Mouse (Mus musculus): ENCODE data around the gene Vps52. TPM values are rescaled to one million over a fixed set of nuclear protein-coding genes. Genes with fewer than 3 reads are reported as not detected.
"Not testable (repeated sequence)": the region's sequence is repeated elsewhere in the genome, so short reads cannot be mapped to it uniquely, and the experiment has no call there.

Vps52 gene
- polyA plus RNA-seq, 1 experiment, result 35.7 TPM

DNA sequence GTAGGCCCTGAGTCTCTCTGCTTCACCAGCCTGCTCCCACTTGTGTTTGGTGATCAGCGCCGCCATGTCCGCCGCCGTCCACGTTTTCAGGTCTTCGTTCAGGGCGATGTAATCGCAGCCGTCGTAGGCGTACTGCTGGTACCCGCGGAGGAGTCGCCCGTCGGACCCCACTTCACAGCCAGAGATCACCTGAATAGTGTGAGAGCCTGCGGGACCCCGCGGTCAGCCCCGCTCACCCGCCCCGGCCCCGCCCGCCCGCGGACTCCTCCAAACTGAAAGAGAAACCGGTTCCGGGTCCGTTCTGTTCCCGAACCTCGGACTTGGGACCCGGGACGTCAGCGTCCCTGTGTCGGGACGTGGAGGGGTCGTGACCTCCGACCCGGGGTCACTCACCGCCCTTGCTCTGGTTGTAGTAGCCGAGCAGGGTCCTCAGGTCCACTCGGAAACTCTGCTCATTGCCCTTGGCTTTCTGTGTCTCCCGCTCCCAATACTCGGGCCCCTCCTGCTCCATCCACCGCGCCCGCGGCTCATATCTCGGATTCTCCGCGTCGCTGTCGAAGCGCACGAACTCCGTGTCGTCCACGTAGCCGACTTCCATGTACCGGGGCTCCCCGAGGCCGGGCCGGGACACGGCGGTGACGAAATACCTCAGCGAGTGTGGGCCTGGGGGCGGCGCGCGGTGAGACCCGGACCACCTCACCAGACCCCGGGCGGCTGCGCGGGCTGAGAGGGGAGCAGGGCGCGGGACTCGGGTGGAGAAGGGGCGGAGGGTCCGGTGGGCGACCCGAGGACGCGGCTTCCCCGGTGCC is 43.9 kb downstream of the Vps52 start:
- TF ChIP-seq POLR2A (IDR thresholded peaks at IDR 0.05; ENCODE audit: low read depth, low read length) (no peak), CTCF (IDR thresholded peaks at IDR 0.05; ENCODE audit: borderline replicate concordance, insufficient read depth, low read length) (no peak)
- no peaks in the 10 kb centered on the region for H3K4me1 ChIP-seq (ENCODE audit: control insufficient read depth, insufficient read depth, low read length)
- no peak overlapping the region for H3K27ac ChIP-seq (ENCODE audit: insufficient read depth, low read length)
- peak overlapping the region; percentile 57 for H3K4me3 ChIP-seq (ENCODE audit: insufficient read depth, low read length)

DNA sequence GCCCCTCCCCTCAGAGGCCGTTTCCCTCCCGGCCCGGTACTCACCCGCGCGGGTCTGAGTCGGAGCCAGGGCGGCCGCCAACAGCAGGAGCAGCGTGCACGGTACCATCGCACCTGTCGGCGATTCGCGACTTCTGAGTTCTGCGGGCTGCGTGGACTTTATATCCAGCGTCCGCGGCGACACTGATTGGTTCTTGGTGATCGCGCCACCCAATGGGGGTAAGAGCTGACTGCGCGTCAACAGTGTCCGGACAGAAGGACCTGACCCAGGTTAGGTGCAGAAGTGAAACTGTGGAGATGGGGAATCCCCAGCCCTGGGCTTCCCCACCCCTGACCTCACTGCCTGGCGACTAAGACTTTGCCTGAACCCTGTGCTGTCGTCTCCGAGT is 44.5 kb downstream of the Vps52 start, which contains the start of gene H2-K1:
Gene H2-K1, minus strand, starts transcription at position 198 of the 388 bp plus-strand sequence.
- peak; percentile 96 for TF ChIP-seq POLR2A (IDR thresholded peaks at IDR 0.05; ENCODE audit: low read depth, low read length)
- no peak for TF ChIP-seq CTCF (IDR thresholded peaks at IDR 0.05; ENCODE audit: borderline replicate concordance, insufficient read depth, low read length)
- H3K27ac ChIP-seq (ENCODE audit: insufficient read depth, low read length), result no peak within 1 kb of the TSS
- H3K4me1 ChIP-seq (ENCODE audit: control insufficient read depth, insufficient read depth, low read length), result no peaks in the 10 kb centered on the region
- H3K4me3 ChIP-seq (ENCODE audit: insufficient read depth, low read length), result peak within 1 kb of the TSS; percentile 57

DNA sequence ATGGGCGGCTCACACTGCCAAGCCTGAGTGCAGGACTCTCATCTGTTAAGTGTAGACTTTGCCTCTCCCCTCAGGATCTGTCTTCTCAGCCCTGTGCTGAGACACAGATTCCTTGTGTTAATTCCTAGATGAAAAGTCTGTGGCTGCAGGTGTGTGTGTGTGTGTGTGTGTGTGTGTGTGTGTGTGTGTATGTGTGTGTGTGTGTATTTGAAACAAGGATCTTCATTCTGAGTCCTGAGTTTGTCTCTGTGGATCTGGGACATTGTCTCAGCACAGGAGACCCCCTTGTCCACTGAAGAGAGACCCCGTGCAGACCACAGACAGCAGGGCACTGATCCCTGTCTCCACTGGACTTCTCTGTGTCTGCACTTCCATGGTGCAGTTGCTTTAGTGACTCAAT is 45.2 kb downstream of the Vps52 start:
- H3K4me3 ChIP-seq (ENCODE audit: insufficient read depth, low read length); H3K4me1 ChIP-seq (ENCODE audit: control insufficient read depth, insufficient read depth, low read length); H3K27ac ChIP-seq (ENCODE audit: insufficient read depth, low read length): not testable (repeated sequence)

DNA sequence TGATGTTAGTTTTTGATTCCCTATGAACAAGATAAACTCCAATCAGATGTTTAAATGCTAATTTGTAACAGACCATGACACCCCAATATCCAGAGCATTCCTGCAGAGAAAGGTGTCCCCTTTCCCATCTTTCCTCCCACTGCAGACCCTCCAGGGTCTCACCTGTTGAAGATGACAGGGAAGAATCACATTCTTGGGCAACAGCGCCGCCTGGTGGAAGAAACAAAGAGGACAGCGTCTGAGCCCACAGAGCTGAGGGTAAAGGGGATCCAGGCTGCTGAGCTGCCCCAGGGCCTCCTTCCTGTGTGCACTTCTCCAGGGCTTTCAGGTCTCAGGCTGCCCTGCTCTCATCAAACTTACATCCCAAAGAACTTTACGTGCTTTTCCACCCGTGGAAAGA is 47.8 kb downstream of the Vps52 start:
- H3K4me3 ChIP-seq (ENCODE audit: insufficient read depth, low read length), result no peak overlapping the region
- TF ChIP-seq POLR2A (IDR thresholded peaks at IDR 0.05; ENCODE audit: low read depth, low read length) (no peak), CTCF (IDR thresholded peaks at IDR 0.05; ENCODE audit: borderline replicate concordance, insufficient read depth, low read length) (no peak)
- H3K4me1 ChIP-seq (ENCODE audit: control insufficient read depth, insufficient read depth, low read length), result no peaks in the 10 kb centered on the region
- no peak overlapping the region for H3K27ac ChIP-seq (ENCODE audit: insufficient read depth, low read length)

DNA sequence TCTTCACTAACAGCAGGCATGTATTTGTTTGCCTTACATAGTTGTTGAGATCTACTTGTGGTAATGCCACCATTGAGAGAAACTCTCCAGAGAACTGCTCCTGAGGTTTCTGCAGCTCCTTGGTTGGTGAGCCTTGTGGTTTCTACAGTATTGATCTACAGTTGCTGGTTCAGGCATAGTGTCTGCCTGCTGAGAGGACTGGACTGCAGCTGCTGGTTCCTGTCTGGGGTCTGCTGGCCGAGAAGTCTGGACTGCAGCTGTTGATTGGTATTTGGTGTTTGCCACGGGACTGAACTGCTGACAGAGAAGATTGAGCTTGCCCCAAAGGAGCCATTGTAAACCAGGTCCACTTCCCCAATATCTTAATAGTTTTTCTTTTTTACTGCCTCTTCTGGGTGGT is 51.0 kb downstream of the Vps52 start:
- H3K27ac ChIP-seq (ENCODE audit: insufficient read depth, low read length), result no peak overlapping the region
- no peaks in the 10 kb centered on the region for H3K4me1 ChIP-seq (ENCODE audit: control insufficient read depth, insufficient read depth, low read length)
- no peak overlapping the region for H3K4me3 ChIP-seq (ENCODE audit: insufficient read depth, low read length)
- TF ChIP-seq POLR2A (IDR thresholded peaks at IDR 0.05; ENCODE audit: low read depth, low read length), result no peak
- no peak for TF ChIP-seq CTCF (IDR thresholded peaks at IDR 0.05; ENCODE audit: borderline replicate concordance, insufficient read depth, low read length)

DNA sequence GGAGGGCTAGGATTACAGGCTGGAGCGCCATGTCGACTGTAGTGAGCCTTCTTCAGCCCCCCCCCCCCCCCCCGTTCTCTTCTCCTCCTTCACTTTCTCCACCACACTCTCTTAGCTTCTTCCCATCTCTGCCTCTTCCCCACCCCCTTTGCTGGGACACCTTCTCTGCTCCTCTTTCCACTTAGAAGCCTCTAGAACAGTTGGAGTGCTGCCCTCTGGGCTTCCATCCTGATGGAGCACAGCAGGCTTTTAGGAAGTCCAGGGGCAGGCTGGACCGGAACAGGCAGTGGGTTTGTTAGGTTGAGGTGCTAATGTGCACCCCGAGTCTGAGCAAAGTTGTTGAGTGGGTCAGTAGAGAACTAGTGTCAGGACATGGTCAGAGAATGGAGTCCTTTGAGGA is 54.5 kb downstream of the Vps52 start:
- H3K4me3 ChIP-seq (ENCODE audit: insufficient read depth, low read length), result no peak overlapping the region
- no peaks in the 10 kb centered on the region for H3K4me1 ChIP-seq (ENCODE audit: control insufficient read depth, insufficient read depth, low read length)
- no peak for TF ChIP-seq CTCF (IDR thresholded peaks at IDR 0.05; ENCODE audit: borderline replicate concordance, insufficient read depth, low read length)
- no peak for TF ChIP-seq POLR2A (IDR thresholded peaks at IDR 0.05; ENCODE audit: low read depth, low read length)
- H3K27ac ChIP-seq (ENCODE audit: insufficient read depth, low read length), result no peak overlapping the region

DNA sequence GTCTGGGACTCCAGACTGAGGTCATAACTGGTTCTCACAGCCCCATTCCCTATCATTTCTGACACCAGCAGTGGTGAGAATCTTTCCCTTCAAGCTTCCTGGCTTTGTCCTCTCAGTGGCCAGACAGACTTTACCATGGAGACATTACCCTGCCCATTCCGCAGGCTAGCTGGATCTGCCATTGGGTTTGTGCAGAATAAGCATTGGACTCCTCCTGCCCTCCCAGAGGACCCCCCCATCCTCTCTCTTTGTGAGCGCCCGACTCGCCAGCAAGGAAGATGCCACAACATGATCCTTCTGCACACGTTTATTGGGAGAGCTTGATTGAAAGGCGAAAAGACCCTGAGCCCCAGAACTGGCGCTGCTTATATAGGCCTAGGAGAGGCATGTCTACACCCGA is 57.8 kb downstream of the Vps52 start:
- no peaks in the 10 kb centered on the region for H3K4me1 ChIP-seq (ENCODE audit: control insufficient read depth, insufficient read depth, low read length)
- H3K4me3 ChIP-seq (ENCODE audit: insufficient read depth, low read length), result no peak overlapping the region
- TF ChIP-seq CTCF (IDR thresholded peaks at IDR 0.05; ENCODE audit: borderline replicate concordance, insufficient read depth, low read length) (no peak), POLR2A (IDR thresholded peaks at IDR 0.05; ENCODE audit: low read depth, low read length) (no peak)
- no peak overlapping the region for H3K27ac ChIP-seq (ENCODE audit: insufficient read depth, low read length)

Other genes starting within 250 kb of the Vps52 start
- gene March2, start 237.1 kb upstream of the Vps52 start, polyA plus RNA-seq (2011; ENCODE audit: insufficient read length, low read depth, missing spikeins), result 28.8 and 30.4 TPM in 2 replicates
- 78.2 and 87.3 TPM in 2 replicates for gene Rab11b, start 195.3 kb upstream of the Vps52 start, polyA plus RNA-seq (2011; ENCODE audit: insufficient read length, low read depth, missing spikeins)
- gene Angptl4, start 174.0 kb upstream of the Vps52 start, polyA plus RNA-seq (2011; ENCODE audit: insufficient read length, low read depth, missing spikeins), result 9.1 and 11.7 TPM in 2 replicates
- 5.6 and 6.1 TPM in 2 replicates for gene Kank3, start 145.3 kb upstream of the Vps52 start, polyA plus RNA-seq (2011; ENCODE audit: insufficient read length, low read depth, missing spikeins)
- 2,068 and 2,223 TPM in 2 replicates for gene Rps28, start 131.2 kb upstream of the Vps52 start, polyA plus RNA-seq (2011; ENCODE audit: insufficient read length, low read depth, missing spikeins)
- 212 and 232 TPM in 2 replicates for gene Ndufa7, start 131.2 kb upstream of the Vps52 start, polyA plus RNA-seq (2011; ENCODE audit: insufficient read length, low read depth, missing spikeins)
- 15.8 and 20.3 TPM in 2 replicates for gene Cd320, start 112.7 kb upstream of the Vps52 start, polyA plus RNA-seq (2011; ENCODE audit: insufficient read length, low read depth, missing spikeins)
- not detected in 2 replicates for gene Gm7029, start 82.0 kb upstream of the Vps52 start, polyA plus RNA-seq (2011; ENCODE audit: insufficient read length, low read depth, missing spikeins)
- 41.9 and 63.1 TPM in 2 replicates for gene Kifc1, start 65.2 kb upstream of the Vps52 start, polyA plus RNA-seq (2011; ENCODE audit: insufficient read length, low read depth, missing spikeins)
- gene Platr17, start 50.7 kb upstream of the Vps52 start, polyA plus RNA-seq (2011; ENCODE audit: insufficient read length, low read depth, missing spikeins), result not detected in 2 replicates
- 23.3 and 26.6 TPM in 2 replicates for gene Daxx, start 46.4 kb upstream of the Vps52 start, polyA plus RNA-seq (2011; ENCODE audit: insufficient read length, low read depth, missing spikeins)
- 61.4 and 91.2 TPM in 2 replicates for gene Tapbp, start 39.9 kb upstream of the Vps52 start, polyA plus RNA-seq (2011; ENCODE audit: insufficient read length, low read depth, missing spikeins)
- 20.3 and 22.2 TPM in 2 replicates for gene Zbtb22, start 39.9 kb upstream of the Vps52 start, polyA plus RNA-seq (2011; ENCODE audit: insufficient read length, low read depth, missing spikeins)
- gene Rgl2, start 26.3 kb upstream of the Vps52 start, polyA plus RNA-seq (2011; ENCODE audit: insufficient read length, low read depth, missing spikeins), result 36.1 and 45.1 TPM in 2 replicates
- 80.7 and 87.8 TPM in 2 replicates for gene Pfdn6, start 15.5 kb upstream of the Vps52 start, polyA plus RNA-seq (2011; ENCODE audit: insufficient read length, low read depth, missing spikeins)
- gene Wdr46, start 15.2 kb upstream of the Vps52 start, polyA plus RNA-seq (2011; ENCODE audit: insufficient read length, low read depth, missing spikeins), result 20.3 and 20.5 TPM in 2 replicates
- gene B3galt4, start 4.3 kb upstream of the Vps52 start, polyA plus RNA-seq (2011; ENCODE audit: insufficient read length, low read depth, missing spikeins), result 2.3 and 3.6 TPM in 2 replicates
- gene Rps18, start 189 bp downstream of the Vps52 start, polyA plus RNA-seq (2011; ENCODE audit: insufficient read length, low read depth, missing spikeins), result 1,572 and 1,668 TPM in 2 replicates
- gene H2-K1, start 44.5 kb downstream of the Vps52 start, polyA plus RNA-seq (2011; ENCODE audit: insufficient read length, low read depth, missing spikeins), result 131 and 166 TPM in 2 replicates
- gene Ring1, start 68.9 kb downstream of the Vps52 start, polyA plus RNA-seq (2011; ENCODE audit: insufficient read length, low read depth, missing spikeins), result 12.2 and 13.8 TPM in 2 replicates
- gene H2-Ke6, start 72.2 kb downstream of the Vps52 start, polyA plus RNA-seq (2011; ENCODE audit: insufficient read length, low read depth, missing spikeins), result 16.7 and 16.9 TPM in 2 replicates
- gene Slc39a7, start 75.9 kb downstream of the Vps52 start, polyA plus RNA-seq (2011; ENCODE audit: insufficient read length, low read depth, missing spikeins), result 181 and 191 TPM in 2 replicates
- gene Rxrb, start 76.0 kb downstream of the Vps52 start, polyA plus RNA-seq (2011; ENCODE audit: insufficient read length, low read depth, missing spikeins), result 24.8 and 26.1 TPM in 2 replicates
- 0.37 and 0.45 TPM in 2 replicates for gene Col11a2, start 83.6 kb downstream of the Vps52 start, polyA plus RNA-seq (2011; ENCODE audit: insufficient read length, low read depth, missing spikeins)
- not detected in 2 replicates for gene H2-Oa, start 136.5 kb downstream of the Vps52 start, polyA plus RNA-seq (2011; ENCODE audit: insufficient read length, low read depth, missing spikeins)
- gene H2-DMa, start 163.7 kb downstream of the Vps52 start, polyA plus RNA-seq (2011; ENCODE audit: insufficient read length, low read depth, missing spikeins), result 8.2 and 10.0 TPM in 2 replicates
- 205 and 233 TPM in 2 replicates for gene Brd2, start 166.8 kb downstream of the Vps52 start, polyA plus RNA-seq (2011; ENCODE audit: insufficient read length, low read depth, missing spikeins)
- gene H2-DMb2, start 187.5 kb downstream of the Vps52 start, polyA plus RNA-seq (2011; ENCODE audit: insufficient read length, low read depth, missing spikeins), result not detected in 2 replicates
- 2.2 and 2.4 TPM in 2 replicates for gene H2-DMb1, start 197.3 kb downstream of the Vps52 start, polyA plus RNA-seq (2011; ENCODE audit: insufficient read length, low read depth, missing spikeins)
- gene Tap1, start 231.7 kb downstream of the Vps52 start, polyA plus RNA-seq (2011; ENCODE audit: insufficient read length, low read depth, missing spikeins), result 17.8 TPM in 2 replicates
- gene Psmb9, start 232.0 kb downstream of the Vps52 start, polyA plus RNA-seq (2011; ENCODE audit: insufficient read length, low read depth, missing spikeins), result 2.7 and 11.9 TPM in 2 replicates
- 16.1 and 18.8 TPM in 2 replicates for gene Psmb8, start 241.9 kb downstream of the Vps52 start, polyA plus RNA-seq (2011; ENCODE audit: insufficient read length, low read depth, missing spikeins)
- gene Tap2, start 247.7 kb downstream of the Vps52 start, polyA plus RNA-seq (2011; ENCODE audit: insufficient read length, low read depth, missing spikeins), result 25.6 and 25.7 TPM in 2 replicates